Mouse (Mus musculus) adrenal gland, postnatal 10 days (tissue): ENCODE results near the gene Faap20. TPM values are rescaled to one million over a fixed set of nuclear protein-coding genes. Genes with fewer than 3 reads are reported as not detected.
A peak's percentile ranks its signal among the peaks of the same experiment; 100 is the strongest.

Experiments
- DNase-seq: peaks from one replicate; pipeline ENCODE4 v3.0.0; 2021; ENCODE audit warnings: mixed read lengths
- long read RNA-seq, 2 experiments: library from polyadenylated mRNA; stranded (forward); transcript quantifications; one replicate each; pipeline ENCODE4 v2.0.0; 2021
- total RNA-seq, 2 experiments: library from RNA; stranded (reverse); gene quantifications; 2 replicates each; pipeline ENCODE4 v1.2.3; 2021

The Faap20 gene
- total RNA-seq: 10 to 100 TPM; 41.1 to 47.3 TPM
- long read RNA-seq, experiment 1, transcript Faap20-210 (4 exons, 1,076 nt): major isoform, 34 of 75 reads
- long read RNA-seq, experiment 1, transcript Faap20-201 (3 exons, 1,479 nt): minor isoform, 26 of 75 reads
- long read RNA-seq, experiment 1, partial matches to known transcripts: 1 of 75 reads
- long read RNA-seq, experiment 1, other reads (novel, unspliced or antisense): 9 of 75 reads
- long read RNA-seq, experiment 2, transcript Faap20-210 (4 exons, 1,076 nt): major isoform, 22 of 42 reads
- long read RNA-seq, experiment 2, transcript Faap20-201 (3 exons, 1,479 nt): minor isoform, 16 of 42 reads
- long read RNA-seq, experiment 2, partial matches to known transcripts: 0 of 42 reads
- long read RNA-seq, experiment 2, other reads (novel, unspliced or antisense): 3 of 42 reads

DNA sequence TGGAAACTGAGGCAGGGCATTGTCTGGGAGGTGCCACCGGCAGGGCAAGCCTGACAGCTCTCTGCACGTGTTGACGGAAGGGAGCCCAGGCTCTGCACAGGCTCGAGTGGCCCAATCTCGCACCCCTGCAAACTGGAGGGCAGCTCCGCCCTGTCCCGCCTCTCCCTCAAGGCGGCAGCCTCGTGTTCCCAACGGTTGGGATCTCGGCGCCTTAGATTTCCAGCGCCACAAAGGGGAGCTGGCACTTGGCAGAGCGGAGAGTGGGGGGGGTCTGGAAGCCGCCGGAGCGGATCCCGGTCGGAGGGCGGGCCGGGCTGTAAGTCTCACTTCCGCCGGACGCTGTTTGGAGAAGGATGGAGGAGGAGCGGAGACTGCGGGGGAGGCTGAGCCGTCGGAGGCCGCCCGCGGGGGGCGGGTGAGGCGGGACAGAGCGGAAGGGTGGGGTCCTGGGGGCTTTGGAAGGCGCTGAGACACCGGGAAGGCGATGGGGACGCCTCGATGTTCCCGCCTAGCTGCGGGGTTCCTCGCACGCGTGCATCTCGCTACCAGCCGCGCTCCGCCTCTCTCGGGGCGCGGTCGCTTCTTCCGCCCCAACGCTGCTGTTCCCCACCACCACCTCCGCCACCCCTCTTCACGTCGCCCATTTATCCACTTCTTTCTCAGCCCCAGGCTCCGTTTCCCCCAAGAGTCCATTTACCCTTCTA, at the start of gene Faap20:
Faap20 (plus strand) TSS at position 155 of the 704 bp plus-strand sequence.
- peak; percentile 93 for DNase-seq

GRCm38 (mm10) chr4:155200861-155201390, 48.7 kb upstream of the Faap20 start:
- no peak for DNase-seq

DNA sequence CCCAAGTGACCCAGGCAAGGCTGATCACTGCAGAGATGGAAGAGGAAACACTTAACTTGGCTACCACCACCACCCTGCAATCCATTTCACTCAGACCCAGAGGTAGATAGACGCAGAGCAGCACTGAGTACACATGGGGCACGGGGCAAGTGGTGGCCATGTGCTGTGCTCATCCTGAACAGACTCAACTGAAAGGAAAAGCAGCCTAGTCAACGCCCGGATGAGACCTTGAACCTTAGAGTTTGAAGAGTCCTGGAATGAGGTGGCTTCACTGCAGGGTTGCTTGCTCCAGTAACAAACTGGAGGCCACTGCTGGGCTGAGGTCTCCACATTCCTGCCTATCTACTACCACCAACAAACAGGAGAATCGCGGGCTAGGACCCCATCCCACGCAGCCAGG, 47.8 kb upstream of the Faap20 start:
- no peak for DNase-seq

GRCm38 (mm10) chr4:155205919-155206318, 43.7 kb upstream of the Faap20 start:
- peak; percentile 72 for DNase-seq

GRCm38 (mm10) chr4:155206498-155206897, 43.1 kb upstream of the Faap20 start:
- no peak for DNase-seq

DNA sequence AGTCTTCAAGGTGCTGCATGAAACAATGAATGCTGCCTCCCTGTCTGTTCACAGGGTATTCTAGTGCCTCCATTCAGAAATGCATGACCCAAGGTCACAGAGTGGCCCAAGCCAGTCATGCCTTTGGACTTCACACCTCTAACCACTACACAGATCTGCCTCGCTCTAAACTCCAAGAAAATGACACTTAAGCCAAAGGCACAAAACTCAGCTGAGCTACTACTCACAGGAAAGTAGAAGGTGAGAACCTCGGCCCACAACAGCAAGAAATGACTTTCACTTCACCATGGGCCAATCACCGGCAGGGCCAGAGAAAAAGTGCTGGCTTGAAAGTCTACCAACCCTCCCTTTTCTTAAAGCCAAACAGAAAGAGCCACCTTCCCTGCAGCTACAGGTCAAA, 41.8 kb upstream of the Faap20 start:
- no peak for DNase-seq

DNA sequence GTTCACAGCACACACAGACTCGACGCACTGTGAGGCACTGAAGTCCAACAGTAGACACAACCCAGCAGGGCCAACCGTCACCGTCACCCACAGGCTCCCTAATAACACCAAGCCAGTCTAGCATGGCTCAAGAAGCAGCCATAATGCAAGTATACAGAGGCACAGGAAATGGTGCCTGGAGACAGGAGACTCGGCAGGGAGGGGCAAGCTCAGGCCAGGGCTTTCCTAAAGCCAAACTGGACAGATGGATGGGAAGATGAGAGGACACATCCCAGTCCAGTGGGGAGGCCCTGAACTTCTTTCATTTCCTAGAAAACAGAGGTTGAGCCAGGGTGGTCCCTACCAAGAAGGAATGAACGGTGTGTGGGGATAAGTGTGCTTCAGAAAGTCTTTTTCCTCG, 41.0 kb upstream of the Faap20 start:
- DNase-seq: no peak

DNA sequence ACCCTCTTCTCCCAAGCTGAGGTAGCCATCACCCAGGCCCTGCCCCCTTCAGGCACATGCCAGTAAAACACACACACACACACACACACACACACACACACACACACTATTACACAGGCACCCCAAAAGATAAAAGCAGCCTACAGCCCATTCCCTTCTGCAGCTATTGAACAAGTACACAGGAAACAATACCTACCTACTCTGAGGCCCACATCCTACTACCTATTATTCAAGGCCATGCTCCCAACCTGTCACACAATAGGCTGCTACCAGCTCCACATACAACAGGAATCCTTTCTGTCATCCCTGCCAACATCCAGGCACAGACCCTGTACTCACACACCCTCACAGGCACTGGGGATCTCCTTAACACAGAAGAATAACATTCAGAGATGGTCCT, 40.5 kb upstream of the Faap20 start:
- no peak for DNase-seq

GRCm38 (mm10) chr4:155209494-155209893, 40.1 kb upstream of the Faap20 start:
- no peak for DNase-seq

DNA sequence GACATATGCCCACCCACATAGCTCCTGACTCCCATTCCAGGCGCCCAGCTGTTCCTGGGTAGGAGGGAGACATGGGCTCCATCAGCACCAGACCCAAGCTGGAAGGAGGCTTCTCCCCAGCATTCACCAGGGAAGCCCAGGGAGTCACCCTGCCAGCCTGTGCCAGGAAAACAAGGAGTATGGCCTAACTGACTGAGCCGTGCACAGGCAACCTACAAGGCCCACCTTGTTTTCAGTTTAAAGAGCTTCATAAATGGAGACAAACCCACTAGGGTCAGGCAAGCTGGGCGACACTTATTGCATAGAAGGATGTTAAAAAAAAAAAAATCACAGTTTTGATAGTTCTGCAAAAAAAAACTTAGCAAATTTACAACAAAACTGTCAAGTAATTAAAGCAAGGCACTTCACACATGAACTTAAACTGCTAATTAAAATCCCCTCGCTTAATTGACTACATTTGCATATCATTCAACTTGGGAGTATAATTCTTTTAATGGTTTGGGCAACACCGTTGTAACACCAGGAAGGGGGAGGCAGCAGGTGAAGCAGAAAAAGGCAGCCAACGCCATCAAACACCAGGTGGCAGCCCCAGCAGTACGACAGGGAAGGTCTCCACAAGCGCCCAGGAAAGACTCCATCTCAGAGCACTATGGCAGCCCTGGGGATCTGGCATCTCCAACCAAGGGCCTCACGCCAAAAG, 36.4 kb upstream of the Faap20 start:
- DNase-seq: no peak

- no peak for DNase-seq
Measured at GRCm38 (mm10) chr4:155213752-155214054, 35.9 kb upstream of the Faap20 start.

DNA sequence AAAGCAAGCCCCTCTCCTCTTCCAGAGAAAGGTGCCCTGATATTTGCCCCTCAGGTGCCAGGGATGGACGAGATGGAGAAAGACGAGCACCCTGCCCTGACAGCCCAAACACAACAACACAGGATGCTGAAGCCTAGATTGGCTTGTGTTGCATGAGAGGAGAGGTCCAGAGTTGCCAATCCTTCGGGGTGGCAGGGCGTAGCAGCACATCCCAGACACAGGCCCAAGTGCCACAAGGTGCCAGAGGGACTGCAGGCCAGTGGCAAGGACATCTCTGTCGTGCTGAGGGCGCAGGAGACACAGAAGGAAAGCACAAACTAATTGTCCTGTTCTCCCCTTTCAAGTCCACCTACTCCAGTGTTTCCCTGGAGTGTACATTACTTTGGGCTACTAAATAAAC, 35.4 kb upstream of the Faap20 start:
- DNase-seq: no peak

DNA sequence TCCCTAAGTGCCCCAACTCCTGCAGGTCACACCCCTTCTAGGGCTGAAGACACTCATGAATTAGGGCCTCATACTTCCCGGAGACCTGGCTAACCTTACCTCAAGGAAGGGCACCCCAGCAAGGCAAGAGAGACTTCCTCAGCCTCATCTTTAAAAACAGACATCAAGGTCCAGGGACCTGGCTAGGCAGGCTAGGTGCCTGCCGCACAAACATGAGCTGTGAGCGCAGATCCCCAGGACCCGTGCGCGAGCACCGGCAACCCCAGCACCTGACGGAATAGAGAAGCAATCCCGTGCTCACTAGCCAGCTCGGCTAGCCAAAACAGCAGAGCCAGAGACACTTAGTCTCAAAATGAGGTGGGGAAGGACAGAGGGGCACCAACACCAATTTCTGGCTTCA, 34.8 kb upstream of the Faap20 start:
- no peak for DNase-seq

DNA sequence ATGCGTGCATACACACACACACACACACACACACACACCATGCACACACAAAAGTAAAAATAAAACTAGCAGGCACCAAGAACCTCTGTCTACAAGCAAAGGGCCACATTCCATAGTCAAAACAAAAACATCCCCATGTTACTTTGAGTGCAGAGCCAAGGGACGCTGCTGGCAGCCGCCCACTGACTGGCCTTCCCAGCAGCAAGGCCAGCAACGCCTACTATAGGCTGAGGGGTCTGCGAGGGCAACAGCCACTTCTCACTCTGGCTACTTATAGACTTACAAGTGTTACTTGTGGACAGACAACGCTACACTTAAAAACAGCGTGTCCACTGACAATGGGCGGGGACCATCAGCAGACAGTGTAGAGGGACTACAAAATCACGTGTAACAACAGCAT, 34.4 kb upstream of the Faap20 start:
- DNase-seq: peak; percentile 67

DNA sequence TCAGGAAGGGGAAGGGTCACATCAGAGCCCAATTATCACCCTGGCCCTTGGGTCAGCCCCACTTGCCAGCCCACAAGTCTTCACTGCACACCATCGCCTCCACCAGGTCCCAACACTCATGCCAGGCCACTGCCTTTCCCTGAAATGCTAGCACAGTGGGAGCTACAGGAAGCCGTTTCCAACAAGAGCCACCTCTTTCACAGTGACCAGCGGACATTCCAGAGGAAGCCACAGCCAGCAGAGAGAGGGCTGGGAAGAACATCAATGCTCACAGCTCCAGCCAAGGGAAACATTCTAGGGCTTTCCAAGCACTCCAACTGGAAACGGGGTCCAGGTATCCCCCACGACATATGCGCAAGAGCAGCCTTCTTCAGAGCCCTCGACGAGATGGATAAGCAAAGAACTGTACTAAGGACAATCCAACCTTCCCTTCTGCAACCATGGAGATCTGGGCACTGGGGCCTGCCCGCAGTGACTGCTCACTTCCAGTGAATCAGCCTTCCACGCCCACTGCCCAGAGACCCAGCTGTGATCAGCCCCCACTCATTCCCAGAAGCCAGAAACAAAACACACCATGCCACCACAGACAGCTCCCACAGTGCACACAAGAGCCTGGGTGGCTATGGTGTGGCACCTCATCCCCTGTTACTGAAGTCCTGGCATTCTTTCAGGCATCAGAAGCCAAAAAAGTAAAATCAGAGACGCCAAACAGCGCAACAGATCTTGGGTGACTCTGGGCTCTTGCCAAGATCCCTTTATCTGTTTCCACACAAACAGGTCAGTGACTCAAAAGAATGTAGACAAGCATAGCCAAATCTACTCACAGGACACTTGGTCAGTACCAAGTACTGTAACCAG, 33.6 kb upstream of the Faap20 start:
- peak; percentile 68 for DNase-seq

GRCm38 (mm10) chr4:155217241-155218103, 32.1 kb upstream of the Faap20 start:
- DNase-seq: peak; percentile 68

DNA sequence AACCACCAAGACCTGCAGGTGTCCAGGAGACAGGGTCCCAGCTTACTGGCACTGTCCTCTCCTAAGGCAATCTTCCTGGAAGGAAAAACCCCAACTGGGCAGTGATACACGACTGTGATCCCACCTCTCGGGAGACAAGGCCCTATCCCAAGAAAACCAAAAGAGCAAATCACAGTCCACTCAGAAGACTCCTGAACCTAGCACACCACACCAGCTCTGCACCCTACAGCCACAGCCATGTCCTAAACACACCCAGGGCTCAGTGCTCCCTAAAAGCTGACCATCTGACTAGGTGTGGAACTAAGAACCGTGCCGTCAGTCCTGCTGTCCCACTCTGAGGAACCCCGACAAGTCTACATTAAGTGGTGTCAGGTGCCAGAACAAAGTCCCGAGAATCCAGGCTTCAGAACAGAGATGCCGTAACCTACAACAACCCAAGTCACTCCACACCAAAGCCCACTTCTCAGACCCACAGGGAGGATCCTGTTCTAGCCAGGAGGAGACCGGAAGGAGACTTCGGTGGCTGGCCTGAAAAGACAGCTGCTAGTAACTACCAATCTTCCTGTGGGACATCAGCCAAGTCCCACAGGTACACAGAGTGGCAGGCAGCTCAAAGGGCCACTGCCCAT, 31.4 kb upstream of the Faap20 start:
- no peak for DNase-seq

- DNase-seq: peak; percentile 48
Measured at GRCm38 (mm10) chr4:155219271-155220212, 30.1 kb upstream of the Faap20 start.
